Mouse (Mus musculus) MEL (cell line): Measurements from ENCODE around the gene Adgrf5. TPM values are rescaled to one million over a fixed set of nuclear protein-coding genes. Genes with fewer than 3 reads are reported as not detected.
A peak's percentile ranks its signal among the peaks of the same experiment; 100 is the strongest.

Experiments used
- DNase-seq: peaks from one replicate; pipeline ENCODE4 v3.0.0; 2011; ENCODE audit warnings: low read depth, low spot score
- H3K27ac ChIP-seq: 2 replicates; pipeline ENCODE4 v1.5.1; 2012; ENCODE audit warnings: low read depth, mild to moderate bottlenecking, control low read depth, low read length, moderate library complexity; ENCODE audit not compliant: control insufficient read depth
- H3K27me3 ChIP-seq, 2 experiments: fragments of 150-350 bp in 1 of 2; sonication (generic) in 1 of 2; 2 replicates each; pipeline ENCODE4 v1.6.1; 2012; ENCODE audit warnings: low read length in 2 of 2, mild to moderate bottlenecking in 2 of 2, improper control_type of control experiment in 1 of 2, moderate library complexity in 1 of 2; ENCODE audit not compliant: insufficient read depth in 2 of 2, control insufficient read depth in 1 of 2
- H3K36me3 ChIP-seq, 2 experiments: 2 replicates each; pipeline ENCODE4 v1.6.1; 2012 to 2014; ENCODE audit warnings: low read length in 2 of 2, improper control_type of control experiment in 1 of 2, inconsistent platforms in 1 of 2, mild to moderate bottlenecking in 1 of 2; ENCODE audit not compliant: insufficient read depth in 2 of 2, control insufficient read depth in 1 of 2
- H3K4me1 ChIP-seq, 2 experiments: fragments of 150-350 bp in 1 of 2; sonication (generic) in 1 of 2; 2 replicates each; pipeline ENCODE4 v1.6.1; 2012; ENCODE audit warnings: low read length in 2 of 2, improper control_type of control experiment in 1 of 2, mild to moderate bottlenecking in 1 of 2; ENCODE audit not compliant: insufficient read depth in 2 of 2, control insufficient read depth in 1 of 2
- H3K4me3 ChIP-seq, 2 experiments: fragments of 150-350 bp in 1 of 2; sonication (generic) in 1 of 2; 2 replicates each; pipeline ENCODE4 v1.5.1; 2012; ENCODE audit warnings: low read depth in 2 of 2, low read length in 2 of 2, mild to moderate bottlenecking in 2 of 2, moderate library complexity in 2 of 2, control low read depth in 1 of 2, improper control_type of control experiment in 1 of 2; ENCODE audit not compliant: control insufficient read depth in 1 of 2, insufficient read depth in 1 of 2
- H3K79me2 ChIP-seq: 2 replicates; pipeline ENCODE4 v1.6.1; 2012; ENCODE audit warnings: mild to moderate bottlenecking, low read length, moderate library complexity; ENCODE audit not compliant: control insufficient read depth, poor library complexity, insufficient read depth
- H3K9ac ChIP-seq: 2 replicates; pipeline ENCODE4 v1.6.1; 2012; ENCODE audit warnings: low read depth, mild to moderate bottlenecking, control low read depth, low read length, moderate library complexity; ENCODE audit not compliant: control insufficient read depth, poor library complexity, severe bottlenecking
- H3K9me3 ChIP-seq: fragments of 150-350 bp; sonication (generic); replicated peaks from 2 replicates; pipeline ENCODE4 v1.6.1; 2012; ENCODE audit warnings: mild to moderate bottlenecking, low read length, improper control_type of control experiment, moderate library complexity; ENCODE audit not compliant: insufficient read depth
- BHLHE40 ChIP-seq: IDR thresholded peaks from 2 replicates; pipeline ENCODE4 v1.6.1; 2012; ENCODE audit warnings: low read depth, mild to moderate bottlenecking, inconsistent platforms, low read length, improper control_type of control experiment, borderline replicate concordance
- CHD2 ChIP-seq: IDR thresholded peaks from 2 replicates; pipeline ENCODE4 v1.6.1; 2011; ENCODE audit warnings: low read length, improper control_type of control experiment
- EP300 ChIP-seq, 2 experiments: IDR thresholded peaks; 2 replicates each; pipeline ENCODE4 v1.6.1; 2011; ENCODE audit warnings: improper control_type of control experiment in 2 of 2, low read length in 2 of 2, low read depth in 1 of 2, mild to moderate bottlenecking in 1 of 2
- ETS1 ChIP-seq: IDR thresholded peaks from 2 replicates; pipeline ENCODE4 v1.6.1; 2012; ENCODE audit warnings: low read depth, mild to moderate bottlenecking, inconsistent platforms, low read length, improper control_type of control experiment, moderate library complexity
- HCFC1 ChIP-seq: IDR thresholded peaks from 2 replicates; pipeline ENCODE4 v1.6.1; 2012; ENCODE audit warnings: low read depth, mild to moderate bottlenecking, inconsistent platforms, low read length, improper control_type of control experiment, moderate library complexity
- MAX ChIP-seq: IDR thresholded peaks from 2 replicates; pipeline ENCODE4 v1.6.1; 2011; ENCODE audit warnings: low read length, improper control_type of control experiment
- MEF2A ChIP-seq: IDR thresholded peaks from 2 replicates; pipeline ENCODE4 v1.6.1; 2014; ENCODE audit warnings: low read depth, mild to moderate bottlenecking, inconsistent platforms, low read length, improper control_type of control experiment; ENCODE audit not compliant: poor library complexity, insufficient replicate concordance, severe bottlenecking; ENCODE audit errors: extremely low read depth
- MYC ChIP-seq: IDR thresholded peaks from 2 replicates; pipeline ENCODE4 v1.6.1; 2011; ENCODE audit warnings: low read depth, mild to moderate bottlenecking, low read length, improper control_type of control experiment, moderate library complexity
- POLR2A ChIP-seq, 2 experiments: IDR thresholded peaks; 2 replicates each; pipeline ENCODE4 v1.6.1; 2011 to 2012; ENCODE audit warnings: low read length in 2 of 2, mild to moderate bottlenecking in 2 of 2, control low read depth in 1 of 2, improper control_type of control experiment in 1 of 2, low read depth in 1 of 2, moderate library complexity in 1 of 2; ENCODE audit not compliant: control insufficient read depth in 1 of 2, insufficient read depth in 1 of 2, poor library complexity in 1 of 2
- POLR2AphosphoS2 ChIP-seq: IDR thresholded peaks from 2 replicates; pipeline ENCODE4 v1.6.1; 2011; ENCODE audit warnings: low read length, improper control_type of control experiment
- RAD21 ChIP-seq: IDR thresholded peaks from 2 replicates; pipeline ENCODE4 v1.6.1; 2011; ENCODE audit warnings: mild to moderate bottlenecking, low read depth, low read length, improper control_type of control experiment
- SIN3A ChIP-seq: IDR thresholded peaks from 2 replicates; pipeline ENCODE4 v1.6.1; 2012; ENCODE audit warnings: low read length, improper control_type of control experiment, inconsistent platforms
- SMC3 ChIP-seq: IDR thresholded peaks from 2 replicates; pipeline ENCODE4 v1.6.1; 2011; ENCODE audit warnings: low read depth, low read length, improper control_type of control experiment
- USF1 ChIP-seq: IDR thresholded peaks from 2 replicates; pipeline ENCODE4 v1.6.1; 2014; ENCODE audit warnings: low read depth, mild to moderate bottlenecking, inconsistent platforms, low read length, improper control_type of control experiment, moderate library complexity
- ZKSCAN1 ChIP-seq: IDR thresholded peaks from 2 replicates; pipeline ENCODE4 v1.6.1; 2012; ENCODE audit warnings: low read depth, mild to moderate bottlenecking, inconsistent platforms, low read length, improper control_type of control experiment, moderate library complexity
- ZMIZ1 ChIP-seq: IDR thresholded peaks from 2 replicates; pipeline ENCODE4 v1.6.1; 2012; ENCODE audit warnings: low read depth, mild to moderate bottlenecking, inconsistent platforms, low read length, improper control_type of control experiment, moderate library complexity
- polyA plus RNA-seq, 2 experiments: library from polyadenylated mRNA; stranded (reverse) in 1 of 2; unstranded in 1 of 2; fragments of >175 nt in 1 of 2; fragments of >200 nt in 1 of 2; gene quantifications; 2 replicates each; pipeline versions ENCODE4 v1.2.1 to v1.2.4; 2012; ENCODE audit warnings: low replicate concordance in 2 of 2, low read depth in 1 of 2; ENCODE audit not compliant: insufficient read length in 2 of 2, insufficient read depth in 1 of 2, missing spikeins in 1 of 2
- total RNA-seq: library from RNA; depleted of rRNA; stranded (reverse); fragments of 300-350 nt; gene quantifications from 2 replicates; pipeline ENCODE4 v1.2.3, GENCODE M21; 2012

Gene Adgrf5
- total and polyA plus RNA-seq, 3 experiments = not detected

DNA sequence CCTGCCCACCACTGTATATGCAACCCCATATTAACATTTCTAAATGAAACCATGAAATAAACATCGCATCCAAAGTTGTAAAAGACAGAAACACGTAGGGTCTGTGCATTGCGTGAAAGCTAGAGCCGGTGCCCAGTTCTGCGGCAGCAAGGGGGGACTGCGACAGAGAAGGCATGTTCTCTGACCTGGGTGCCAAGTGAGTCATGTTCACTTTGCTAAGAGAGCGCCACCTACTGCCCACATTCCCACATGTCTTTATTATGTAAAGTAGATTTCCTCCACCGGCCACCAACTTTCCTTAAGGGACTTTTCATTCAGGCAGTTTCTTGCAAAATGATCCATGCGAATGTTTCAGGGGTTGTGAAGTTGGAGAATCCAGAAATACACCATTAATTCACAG lies 98.3 kb downstream of the Adgrf5 start:
- Histone ChIP-seq H3K27me3 (no peaks in the 10 kb centered on the region), H3K79me2 (no peaks in the 10 kb centered on the region), H3K36me3 (no peaks in the 10 kb centered on the region), H3K27ac (no peak overlapping the region), H3K9me3 (no peaks in the 10 kb centered on the region), H3K4me3 (no peak overlapping the region), H3K9ac (no peak overlapping the region), H3K4me1 (no peaks in the 10 kb centered on the region)
- peak; percentile 2 for DNase-seq
- TF ChIP-seq ZKSCAN1 (no peak), ZMIZ1 (no peak), HCFC1 (no peak), ETS1 (no peak), MEF2A (no peak), BHLHE40 (no peak), SMC3 (no peak), USF1 (no peak), POLR2A (IDR thresholded peaks at IDR 0.05; ENCODE audit: control insufficient read depth in 1 of 2, insufficient read depth in 1 of 2, low read depth in 1 of 2, low read length in 2 of 2, poor library complexity in 1 of 2) (no peak), RAD21 (no peak), SIN3A (no peak)

DNA sequence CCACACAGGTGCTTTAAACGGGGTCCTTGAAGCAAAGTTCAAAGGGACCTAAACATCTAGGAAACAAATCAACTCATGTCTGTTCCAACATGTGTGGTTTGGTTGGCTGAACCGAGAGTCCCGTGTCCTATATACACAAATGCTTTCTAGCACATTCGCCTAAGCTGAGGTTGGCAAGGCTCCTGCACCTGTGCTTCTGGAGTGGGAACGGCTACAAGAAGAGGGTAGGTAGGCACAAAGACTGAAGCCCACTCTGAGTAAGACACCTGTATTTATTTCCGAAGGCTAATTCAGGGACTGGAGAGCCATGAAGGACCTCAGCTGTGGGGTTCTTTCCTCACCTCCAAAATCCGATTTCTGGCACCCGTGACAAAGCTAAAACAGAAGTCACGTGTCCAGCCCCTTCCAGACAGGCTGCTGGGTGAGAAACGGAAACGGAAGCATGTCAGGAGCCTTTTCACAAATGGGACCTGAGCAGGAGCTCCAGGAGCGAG lies 99.5 kb downstream of the Adgrf5 start:
- Histone ChIP-seq H3K36me3 (no peaks in the 10 kb centered on the region), H3K4me3 (no peak overlapping the region), H3K27ac (no peak overlapping the region), H3K9ac (no peak overlapping the region), H3K9me3 (no peaks in the 10 kb centered on the region), H3K27me3 (no peaks in the 10 kb centered on the region), H3K79me2 (no peaks in the 10 kb centered on the region), H3K4me1 (no peaks in the 10 kb centered on the region)
- TF ChIP-seq SIN3A = no peak
- no peak for TF ChIP-seq MAX
- TF ChIP-seq MYC = no peak
- no peak for TF ChIP-seq EP300 (IDR thresholded peaks at IDR 0.05; ENCODE audit: low read depth in 1 of 2, low read length in 2 of 2)
- no peak for TF ChIP-seq POLR2AphosphoS2
- no peak for TF ChIP-seq CHD2
- DNase-seq = no peak
